Mouse (Mus musculus) midbrain, embryonic 15.5 days (tissue): Measurements from ENCODE around the gene Neurod1. TPM values are rescaled to one million over a fixed set of nuclear protein-coding genes. Genes with fewer than 3 reads are reported as not detected.

Experiments used
- polyA plus RNA-seq: library from polyadenylated mRNA; unstranded; fragments of >200 nt; fragmentation: Nextera tagmentation; extraction: Ambion mirVana; gene quantifications from 2 replicates; pipeline ENCODE4 v1.2.1, GENCODE M21; 2015

Neurod1 gene
- polyA plus RNA-seq, 1 experiment from 2014 or later: 21.0 TPM

Other genes starting within 250 kb of the Neurod1 start
- gene Itga4, start 201.3 kb downstream of the Neurod1 start, polyA plus RNA-seq: 2.6 and 2.8 TPM in 2 replicates
- gene Cerkl, start within 50 bp of the Neurod1 start, polyA plus RNA-seq: 0.80 and 1.1 TPM in 2 replicates
- 4.0 and 4.3 TPM in 2 replicates for gene Itprid2, start 178.6 kb upstream of the Neurod1 start, polyA plus RNA-seq